Mouse (Mus musculus) thymus, adult 2 months (tissue): ENCODE data around the gene Zw10.

Experiments
- CTCF ChIP-seq: fragments of 200-500 bp; IDR thresholded peaks from 2 replicates; pipeline ENCODE4 v1.5.1; 2012; ENCODE audit warnings: mild to moderate bottlenecking, control low read depth, low read length, moderate library complexity, borderline replicate concordance; ENCODE audit not compliant: control insufficient read depth, poor library complexity, insufficient read depth; ENCODE audit errors: extremely low read depth
- POLR2A ChIP-seq: fragments of 200-500 bp; IDR thresholded peaks from 2 replicates; pipeline ENCODE4 v1.6.1; 2012; ENCODE audit warnings: mild to moderate bottlenecking, low read length, control low read depth, moderate library complexity; ENCODE audit not compliant: control insufficient read depth, poor library complexity, insufficient read depth; ENCODE audit errors: extremely low read depth

GRCm38 (mm10) chr9:49021289-49021688 is 34.1 kb upstream of the Zw10 start:
- TF ChIP-seq CTCF (no peak), POLR2A (no peak)
